Mouse (Mus musculus): Measurements from ENCODE around the gene Olfr1391. TPM values are rescaled to one million over a fixed set of nuclear protein-coding genes. Genes with fewer than 3 reads are reported as not detected.
"Not testable (repeated sequence)": the region's sequence is repeated elsewhere in the genome, so short reads cannot be mapped to it uniquely, and the experiment has no call there.

Olfr1391 gene
- not detected in 2 replicates for polyA plus RNA-seq (2014; fragmentation: Nextera tagmentation; extraction: Ambion mirVana)

GRCm38 (mm10) chr11:49322442-49322841 is at the start of gene Olfr1391:
Gene Olfr1391, plus strand, starts transcription at chr11:49322742.
- WGBS = 70% methylated on average over 2 of the region's 2 CpGs
- no peaks in the 10 kb centered on the region for H3K9me3 ChIP-seq (ENCODE audit: control insufficient read depth, low read length)
- H3K4me1 ChIP-seq (replicated peaks; ENCODE audit: control insufficient read depth, insufficient read depth, low read length) = no peaks in the 10 kb centered on the region
- no peak within 1 kb of the TSS for H3K9ac ChIP-seq (ENCODE audit: low read length)
- ATAC-seq (replicated peaks; ENCODE audit: low FRiP score) (no peak), DNase-seq (ENCODE audit: low spot score) (no peak)
- H3K4me3 ChIP-seq (ENCODE audit: low read depth, low read length) = no peak within 1 kb of the TSS
- no peaks in the 10 kb centered on the region for H3K27me3 ChIP-seq (ENCODE audit: control insufficient read depth, insufficient read depth, low read length)
- no peak within 1 kb of the TSS for H3K4me2 ChIP-seq (ENCODE audit: low read depth, low read length, severe bottlenecking)
- H3K36me3 ChIP-seq (ENCODE audit: control insufficient read depth, insufficient read depth, low read length) = no peaks in the 10 kb centered on the region
- no peak within 1 kb of the TSS for H3K27ac ChIP-seq (ENCODE audit: low read depth, low read length)

DNA sequence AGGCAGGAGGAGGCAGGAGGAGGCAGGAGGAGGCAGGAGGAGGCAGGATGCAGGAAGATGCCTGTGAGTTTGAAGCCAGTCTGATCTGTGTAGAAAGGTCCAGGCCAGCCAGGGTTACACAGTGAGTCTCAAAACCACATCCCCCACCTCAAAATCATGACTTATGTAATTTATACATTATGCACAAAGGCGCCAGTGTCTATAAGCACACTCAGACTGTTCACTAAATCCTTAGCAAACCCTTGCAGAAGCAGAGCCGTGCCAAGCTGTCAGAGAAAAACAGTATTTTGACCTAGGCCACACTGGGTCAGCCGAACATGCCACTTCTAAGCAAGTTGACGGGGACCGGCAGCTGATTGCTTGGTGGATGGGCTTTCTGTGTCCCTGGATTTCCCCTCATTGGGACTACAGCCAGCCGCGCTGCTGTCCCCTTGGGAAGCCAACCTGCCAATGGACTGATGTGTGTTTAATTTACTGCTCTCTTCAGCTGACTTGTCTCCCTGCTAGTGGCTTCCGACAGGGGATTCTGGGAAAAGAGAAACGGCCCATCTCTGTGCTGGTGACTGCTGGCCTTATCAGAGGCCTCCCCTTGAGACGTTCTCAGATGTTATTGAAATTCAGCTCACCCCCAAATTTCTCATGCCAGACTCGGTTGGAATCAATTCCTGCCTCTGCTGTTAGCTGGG is 48.6 kb upstream of the Olfr1391 start:
- ATAC-seq (replicated peaks; ENCODE audit: low FRiP score) = no peak
- WGBS = 84% methylated on average over 11 of the region's 11 CpGs
- H3K27ac ChIP-seq (ENCODE audit: low read depth, low read length) = no peak overlapping the region

DNA sequence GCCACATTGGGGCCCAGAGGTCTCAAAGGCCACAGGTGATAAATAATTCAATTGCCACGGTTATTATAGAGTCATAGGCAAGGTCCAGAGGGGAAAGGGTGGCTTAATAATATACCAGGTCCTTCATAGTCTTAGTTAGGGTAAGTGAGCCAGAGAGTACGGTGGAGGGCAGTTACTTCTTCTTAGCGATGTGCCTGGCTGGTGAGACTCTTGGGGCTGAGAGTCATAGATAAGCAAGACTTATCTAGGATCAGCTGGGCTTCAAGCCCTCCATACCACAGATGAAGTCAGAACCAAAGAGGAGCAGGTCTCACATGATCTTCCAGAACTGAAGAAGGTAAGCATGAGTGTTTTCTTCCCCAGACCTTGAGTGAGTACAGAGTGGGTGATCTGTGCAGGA is 44.3 kb upstream of the Olfr1391 start, which contains the start of gene Olfr1393:
TSS of gene Olfr1393 (plus strand) at position 83 of the 400 bp plus-strand sequence.
- ATAC-seq (replicated peaks; ENCODE audit: low FRiP score) (no peak), DNase-seq (ENCODE audit: low spot score) (no peak)
- Histone ChIP-seq H3K9ac (ENCODE audit: low read length) (no peak within 1 kb of the TSS), H3K27ac (ENCODE audit: low read depth, low read length) (no peak within 1 kb of the TSS), H3K4me2 (ENCODE audit: low read depth, low read length, severe bottlenecking) (no peak within 1 kb of the TSS), H3K36me3 (ENCODE audit: control insufficient read depth, insufficient read depth, low read length) (no peaks in the 10 kb centered on the region), H3K4me3 (ENCODE audit: low read depth, low read length) (no peak within 1 kb of the TSS), H3K4me1 (replicated peaks; ENCODE audit: control insufficient read depth, insufficient read depth, low read length) (no peaks in the 10 kb centered on the region), H3K9me3 (ENCODE audit: control insufficient read depth, low read length) (no peaks in the 10 kb centered on the region), H3K27me3 (ENCODE audit: control insufficient read depth, insufficient read depth, low read length) (no peaks in the 10 kb centered on the region)
- WGBS = 87% methylated on average over 3 of the region's 3 CpGs

More for the DNA sequence above, 48.6 kb upstream of the Olfr1391 start:
- no peaks in the 10 kb centered on the region for H3K36me3 ChIP-seq (ENCODE audit: control insufficient read depth, insufficient read depth, low read length)
- DNase-seq (ENCODE audit: low spot score) = no peak
- no peak overlapping the region for H3K9ac ChIP-seq (ENCODE audit: low read length)
- no peak overlapping the region for H3K4me2 ChIP-seq (ENCODE audit: low read depth, low read length, severe bottlenecking)
- no peaks in the 10 kb centered on the region for H3K4me1 ChIP-seq (replicated peaks; ENCODE audit: control insufficient read depth, insufficient read depth, low read length)
- no peaks in the 10 kb centered on the region for H3K9me3 ChIP-seq (ENCODE audit: control insufficient read depth, low read length)
- H3K27me3 ChIP-seq (ENCODE audit: control insufficient read depth, insufficient read depth, low read length) = no peaks in the 10 kb centered on the region
- H3K4me3 ChIP-seq (ENCODE audit: low read depth, low read length) = no peak overlapping the region

DNA sequence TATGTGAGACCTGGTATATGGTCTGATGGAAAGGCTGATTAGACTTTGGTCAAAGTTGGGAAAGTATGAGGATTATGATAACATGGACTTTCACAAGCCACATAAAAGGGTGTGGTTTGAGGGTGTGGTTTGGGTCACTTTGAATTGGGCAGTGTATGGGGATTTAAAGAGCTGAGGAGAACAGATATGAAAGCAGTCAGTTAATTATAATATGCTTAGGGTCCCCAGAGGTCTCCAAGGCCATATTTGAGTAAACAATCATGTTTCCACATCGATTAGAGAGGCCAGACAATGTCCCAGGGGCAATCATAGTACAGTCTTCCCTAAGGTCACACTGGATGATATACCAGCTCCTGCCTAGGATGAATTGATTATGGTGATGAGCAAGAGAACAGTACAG is 37.6 kb upstream of the Olfr1391 start, which contains the start of gene Olfr1392:
TSS of gene Olfr1392 (plus strand) at position 301 of the 400 bp plus-strand sequence.
- not testable (repeated sequence) for H3K9ac ChIP-seq (ENCODE audit: low read length); H3K4me2 ChIP-seq (ENCODE audit: low read depth, low read length, severe bottlenecking); H3K36me3 ChIP-seq (ENCODE audit: control insufficient read depth, insufficient read depth, low read length); H3K27me3 ChIP-seq (ENCODE audit: control insufficient read depth, insufficient read depth, low read length); H3K27ac ChIP-seq (ENCODE audit: low read depth, low read length); DNase-seq (ENCODE audit: low spot score); H3K4me3 ChIP-seq (ENCODE audit: low read depth, low read length); ATAC-seq (replicated peaks; ENCODE audit: low FRiP score); H3K4me1 ChIP-seq (replicated peaks; ENCODE audit: control insufficient read depth, insufficient read depth, low read length); H3K9me3 ChIP-seq (ENCODE audit: control insufficient read depth, low read length)
- 75% methylated on average over 1 of the region's 1 CpGs for WGBS

GRCm38 (mm10) chr11:49287251-49287650 is 35.3 kb upstream of the Olfr1391 start:
- 83% methylated on average over 2 of the region's 2 CpGs for WGBS
- no peak for ATAC-seq (replicated peaks; ENCODE audit: low FRiP score)
- H3K36me3 ChIP-seq (ENCODE audit: control insufficient read depth, insufficient read depth, low read length) = no peaks in the 10 kb centered on the region

DNA sequence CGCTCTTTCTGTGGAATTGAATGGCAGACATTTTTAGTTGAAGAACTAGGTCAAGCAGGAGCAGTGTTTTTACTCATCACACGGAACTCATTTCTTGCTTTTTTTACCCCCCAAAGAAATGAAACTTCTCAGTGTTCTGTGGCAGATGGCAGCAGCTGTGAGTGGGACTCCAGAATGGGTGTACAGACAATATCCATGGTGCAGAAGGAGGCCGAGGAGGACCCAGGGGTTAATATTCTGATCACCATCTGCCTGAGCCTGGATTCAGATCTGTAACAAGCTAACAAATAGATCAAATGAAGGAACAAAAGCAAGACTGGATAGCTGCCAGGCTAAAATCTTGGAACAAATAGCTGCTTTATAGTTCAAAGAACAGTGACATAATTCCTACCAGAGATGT is 29.8 kb upstream of the Olfr1391 start:
- no peaks in the 10 kb centered on the region for H3K36me3 ChIP-seq (ENCODE audit: control insufficient read depth, insufficient read depth, low read length)
- no peak overlapping the region for H3K9ac ChIP-seq (ENCODE audit: low read length)
- no peak for DNase-seq (ENCODE audit: low spot score)
- no peak overlapping the region for H3K4me3 ChIP-seq (ENCODE audit: low read depth, low read length)
- WGBS = 79% methylated on average over 3 of the region's 3 CpGs
- no peaks in the 10 kb centered on the region for H3K9me3 ChIP-seq (ENCODE audit: control insufficient read depth, low read length)
- H3K4me2 ChIP-seq (ENCODE audit: low read depth, low read length, severe bottlenecking) = no peak overlapping the region
- H3K27ac ChIP-seq (ENCODE audit: low read depth, low read length) = no peak overlapping the region
- H3K27me3 ChIP-seq (ENCODE audit: control insufficient read depth, insufficient read depth, low read length) = no peaks in the 10 kb centered on the region
- no peak for ATAC-seq (replicated peaks; ENCODE audit: low FRiP score)
- H3K4me1 ChIP-seq (replicated peaks; ENCODE audit: control insufficient read depth, insufficient read depth, low read length) = no peaks in the 10 kb centered on the region

More at GRCm38 (mm10) chr11:49287251-49287650, 35.3 kb upstream of the Olfr1391 start:
- H3K4me1 ChIP-seq (replicated peaks; ENCODE audit: control insufficient read depth, insufficient read depth, low read length) = no peaks in the 10 kb centered on the region
- H3K9me3 ChIP-seq (ENCODE audit: control insufficient read depth, low read length) = no peaks in the 10 kb centered on the region
- no peak overlapping the region for H3K4me2 ChIP-seq (ENCODE audit: low read depth, low read length, severe bottlenecking)
- no peak overlapping the region for H3K27ac ChIP-seq (ENCODE audit: low read depth, low read length)
- H3K27me3 ChIP-seq (ENCODE audit: control insufficient read depth, insufficient read depth, low read length) = no peaks in the 10 kb centered on the region
- no peak for DNase-seq (ENCODE audit: low spot score)
- H3K9ac ChIP-seq (ENCODE audit: low read length) = no peak overlapping the region
- no peak overlapping the region for H3K4me3 ChIP-seq (ENCODE audit: low read depth, low read length)

- ATAC-seq (replicated peaks; ENCODE audit: low FRiP score) = no peak
- no peaks in the 10 kb centered on the region for H3K27me3 ChIP-seq (ENCODE audit: control insufficient read depth, insufficient read depth, low read length)
These were observed 18.1 kb upstream of the Olfr1391 start, which contains the start of gene Olfr10 for GRCm38 (mm10) chr11:49304441-49304840. Gene Olfr10, plus strand, starts transcription at chr11:49304741.

DNA sequence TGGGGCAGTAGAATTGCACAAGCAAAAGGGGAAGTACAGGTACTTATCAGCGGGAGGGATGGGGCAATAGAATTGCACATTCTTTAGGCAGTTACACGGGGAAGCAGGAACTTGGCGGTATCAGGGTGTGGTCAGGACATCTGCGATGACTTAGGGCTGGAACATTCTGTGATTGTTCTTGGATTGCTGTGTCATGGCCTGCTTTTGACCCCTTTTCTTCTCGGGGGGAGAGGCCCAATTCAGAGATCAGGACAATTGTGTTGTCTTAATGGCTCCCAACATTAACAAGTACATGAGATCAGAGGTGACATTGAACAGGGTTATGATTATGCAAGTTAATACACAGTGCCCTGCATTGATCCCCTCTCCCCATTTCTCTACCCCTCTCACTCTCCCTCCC is 14.0 kb upstream of the Olfr1391 start:
- not testable (repeated sequence) for H3K27ac ChIP-seq (ENCODE audit: low read depth, low read length); H3K4me3 ChIP-seq (ENCODE audit: low read depth, low read length); H3K9ac ChIP-seq (ENCODE audit: low read length); H3K4me1 ChIP-seq (replicated peaks; ENCODE audit: control insufficient read depth, insufficient read depth, low read length); H3K4me2 ChIP-seq (ENCODE audit: low read depth, low read length, severe bottlenecking); H3K9me3 ChIP-seq (ENCODE audit: control insufficient read depth, low read length); DNase-seq (ENCODE audit: low spot score); H3K27me3 ChIP-seq (ENCODE audit: control insufficient read depth, insufficient read depth, low read length); H3K36me3 ChIP-seq (ENCODE audit: control insufficient read depth, insufficient read depth, low read length); ATAC-seq (replicated peaks; ENCODE audit: low FRiP score)
- WGBS = 86% methylated on average over 5 of the region's 5 CpGs

More at GRCm38 (mm10) chr11:49304441-49304840, 18.1 kb upstream of the Olfr1391 start, which contains the start of gene Olfr10:
- Histone ChIP-seq H3K27ac (ENCODE audit: low read depth, low read length) (no peak within 1 kb of the TSS), H3K4me2 (ENCODE audit: low read depth, low read length, severe bottlenecking) (no peak within 1 kb of the TSS), H3K4me1 (replicated peaks; ENCODE audit: control insufficient read depth, insufficient read depth, low read length) (no peaks in the 10 kb centered on the region), H3K4me3 (ENCODE audit: low read depth, low read length) (no peak within 1 kb of the TSS), H3K36me3 (ENCODE audit: control insufficient read depth, insufficient read depth, low read length) (no peaks in the 10 kb centered on the region), H3K9ac (ENCODE audit: low read length) (no peak within 1 kb of the TSS), H3K9me3 (ENCODE audit: control insufficient read depth, low read length) (no peaks in the 10 kb centered on the region)
- DNase-seq (ENCODE audit: low spot score) = no peak

DNA sequence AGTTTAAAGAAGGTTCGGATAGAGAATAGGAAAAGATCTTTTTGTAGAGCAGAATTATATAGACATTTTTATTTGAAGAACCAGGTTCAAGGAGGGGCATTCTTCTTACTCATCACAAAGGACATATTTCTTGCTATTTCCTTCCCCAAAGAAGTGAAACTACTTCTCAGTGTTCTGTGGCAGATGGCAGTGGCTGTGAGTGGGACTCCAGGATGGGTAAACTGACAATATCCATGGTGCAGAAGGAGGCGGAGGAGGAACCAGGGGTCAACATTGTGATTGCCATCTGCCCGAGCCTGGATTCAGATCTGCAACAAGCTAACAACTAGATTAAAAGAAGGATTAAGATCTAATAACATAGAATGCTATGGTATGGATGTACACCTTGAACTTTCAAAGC is 4.2 kb downstream of the Olfr1391 start:
- Histone ChIP-seq H3K27ac (ENCODE audit: low read depth, low read length) (no peak overlapping the region), H3K4me2 (ENCODE audit: low read depth, low read length, severe bottlenecking) (no peak overlapping the region), H3K4me1 (replicated peaks; ENCODE audit: control insufficient read depth, insufficient read depth, low read length) (no peaks in the 10 kb centered on the region), H3K9ac (ENCODE audit: low read length) (no peak overlapping the region), H3K27me3 (ENCODE audit: control insufficient read depth, insufficient read depth, low read length) (no peaks in the 10 kb centered on the region), H3K36me3 (ENCODE audit: control insufficient read depth, insufficient read depth, low read length) (no peaks in the 10 kb centered on the region), H3K4me3 (ENCODE audit: low read depth, low read length) (no peak overlapping the region), H3K9me3 (ENCODE audit: control insufficient read depth, low read length) (no peaks in the 10 kb centered on the region)
- ATAC-seq (replicated peaks; ENCODE audit: low FRiP score) (no peak), DNase-seq (ENCODE audit: low spot score) (no peak)
- WGBS = 86% methylated on average over 3 of the region's 3 CpGs

Data from forebrain, embryonic 11.5 days (tissue).